Mouse (Mus musculus) neutrophil, adult 5-6 weeks (primary cell): Measurements from ENCODE around the gene Mapre3. TPM values are rescaled to one million over a fixed set of nuclear protein-coding genes. Genes with fewer than 3 reads are reported as not detected.

ENCODE experiments used
- ATAC-seq: fragments of 151-379, 151-347 bp; 2 replicates; pipeline ENCODE4 v1.8.0; 2017; ENCODE audit warnings: mild to moderate bottlenecking, moderate TSS enrichment; ENCODE audit not compliant: insufficient number of reproducible peaks, poor library complexity, low FRiP score, severe bottlenecking; ENCODE audit errors: extremely low read depth
- total RNA-seq: library from RNA; stranded (forward); fragments of 200-1000 nt; gene quantifications from 2 replicates; pipeline ENCODE4 v1.2.3, GENCODE M21; 2017

Gene Mapre3
- total RNA-seq, 1 experiment from 2014 or later = 3.0 TPM

- ATAC-seq = no peak
Measured at GRCm38 (mm10) chr5:30822689-30823088, 8.2 kb downstream of the Mapre3 start.

- no peak for ATAC-seq
Measured at GRCm38 (mm10) chr5:30823091-30823490, 8.7 kb downstream of the Mapre3 start.

GRCm38 (mm10) chr5:30824124-30824988 is 9.9 kb downstream of the Mapre3 start:
- no peak for ATAC-seq

GRCm38 (mm10) chr5:30825166-30825565 is 10.7 kb downstream of the Mapre3 start:
- ATAC-seq = no peak

GRCm38 (mm10) chr5:30825821-30826220 is 11.4 kb downstream of the Mapre3 start:
- no peak for ATAC-seq

- ATAC-seq = no peak
Measured at GRCm38 (mm10) chr5:30833416-30833815, 19.0 kb downstream of the Mapre3 start.

GRCm38 (mm10) chr5:30839731-30840130 is 25.3 kb downstream of the Mapre3 start:
- no peak for ATAC-seq

- ATAC-seq = no peak
Measured at GRCm38 (mm10) chr5:30841896-30842295, 27.5 kb downstream of the Mapre3 start.

- no peak for ATAC-seq
Measured at GRCm38 (mm10) chr5:30849891-30850555, 35.6 kb downstream of the Mapre3 start.

- no peak for ATAC-seq
Measured at GRCm38 (mm10) chr5:30850556-30850925, 36.1 kb downstream of the Mapre3 start.

- no peak for ATAC-seq
Measured at GRCm38 (mm10) chr5:30853522-30853921, 39.1 kb downstream of the Mapre3 start.

GRCm38 (mm10) chr5:30855674-30856073 is 41.2 kb downstream of the Mapre3 start:
- ATAC-seq = no peak

GRCm38 (mm10) chr5:30856124-30856523 is 41.7 kb downstream of the Mapre3 start:
- no peak for ATAC-seq

- ATAC-seq = no peak
Measured at GRCm38 (mm10) chr5:30863852-30864251, 49.4 kb downstream of the Mapre3 start.

GRCm38 (mm10) chr5:30864322-30864721 is 49.9 kb downstream of the Mapre3 start:
- no peak for ATAC-seq

GRCm38 (mm10) chr5:30866871-30867270 is 52.4 kb downstream of the Mapre3 start:
- ATAC-seq = peak; percentile 27; the same call in 1 of the 2 replicates

- ATAC-seq = no peak
Measured at GRCm38 (mm10) chr5:30867712-30868111, 53.3 kb downstream of the Mapre3 start, which contains the start of gene Tmem214. TSS of gene Tmem214 (plus strand) at chr5:30868012.

- no peak for ATAC-seq
Measured at GRCm38 (mm10) chr5:30868981-30869380, 54.5 kb downstream of the Mapre3 start.

GRCm38 (mm10) chr5:30869405-30870130 is 55.1 kb downstream of the Mapre3 start:
- peak; percentile 84 for ATAC-seq

GRCm38 (mm10) chr5:30870131-30870406 is 55.6 kb downstream of the Mapre3 start:
- ATAC-seq = no peak
